Mouse (Mus musculus) CH12.LX (cell line): Measurements from ENCODE around the gene Lhb. TPM values are rescaled to one million over a fixed set of nuclear protein-coding genes. Genes with fewer than 3 reads are reported as not detected.
A peak's percentile ranks its signal among the peaks of the same experiment; 100 is the strongest.

ENCODE experiments used
- DNase-seq: peaks from one replicate; pipeline ENCODE4 v3.0.0-alpha.2; 2013; ENCODE audit errors: extremely low read depth
- H3K27ac ChIP-seq: 2 replicates; pipeline ENCODE4 v1.5.1; 2012; ENCODE audit warnings: low read depth, mild to moderate bottlenecking, control low read depth, moderate library complexity; ENCODE audit not compliant: insufficient read depth
- H3K27me3 ChIP-seq: replicated peaks from 2 replicates; pipeline ENCODE3; 2012; ENCODE audit warnings: inconsistent platforms
- H3K36me3 ChIP-seq, 2 experiments: replicated peaks in 1 of 2; 2 replicates each; pipeline versions ENCODE3 to v1.6.1; 2012; ENCODE audit warnings: inconsistent platforms in 1 of 2, low read length in 1 of 2, mild to moderate bottlenecking in 1 of 2, mixed read lengths in 1 of 2, moderate library complexity in 1 of 2; ENCODE audit not compliant: control insufficient read depth in 1 of 2, insufficient read depth in 1 of 2
- H3K4me1 ChIP-seq, 2 experiments: 2 replicates each; pipeline ENCODE4 v1.6.1; 2012; ENCODE audit warnings: inconsistent platforms in 1 of 2, moderate library complexity in 1 of 2; ENCODE audit not compliant: insufficient read depth in 2 of 2, control insufficient read depth in 1 of 2
- H3K4me2 ChIP-seq: 2 replicates; pipeline ENCODE4 v1.6.1; 2012; ENCODE audit warnings: low read depth, mild to moderate bottlenecking, control low read depth; ENCODE audit not compliant: poor library complexity, insufficient read depth, severe bottlenecking
- H3K4me3 ChIP-seq, 3 experiments: fragments of 150-350 bp in 1 of 3; sonication (generic) in 1 of 3; replicated peaks in 1 of 3; 2 replicates each; pipeline versions ENCODE3 to v1.5.1; 2011 to 2012; ENCODE audit warnings: low read depth in 2 of 3, low read length in 2 of 3, mild to moderate bottlenecking in 2 of 3, moderate library complexity in 2 of 3, control low read depth in 1 of 3, improper control_type of control experiment in 1 of 3, inconsistent platforms in 1 of 3, mixed read lengths in 1 of 3; ENCODE audit not compliant: poor library complexity in 1 of 3
- H3K79me2 ChIP-seq: replicated peaks from 2 replicates; pipeline ENCODE4 v1.6.1; 2012; ENCODE audit warnings: mild to moderate bottlenecking, moderate library complexity; ENCODE audit not compliant: control insufficient read depth, poor library complexity, insufficient read depth, severe bottlenecking; ENCODE audit errors: extremely low read depth
- H3K9ac ChIP-seq: 2 replicates; pipeline ENCODE4 v1.6.1; 2012; ENCODE audit warnings: low read depth, mild to moderate bottlenecking, control low read depth, moderate library complexity; ENCODE audit not compliant: insufficient read depth
- H3K9me3 ChIP-seq: replicated peaks from 2 replicates; pipeline ENCODE3; 2012; ENCODE audit warnings: low read length, inconsistent platforms, mixed read lengths
- CHD1 ChIP-seq: IDR thresholded peaks from 2 replicates; pipeline ENCODE4 v1.6.1; 2012; ENCODE audit warnings: low read depth, low read length, improper control_type of control experiment, inconsistent platforms
- E2F4 ChIP-seq: IDR thresholded peaks from 2 replicates; pipeline ENCODE4 v1.6.1; 2011; ENCODE audit warnings: low read depth, low read length, improper control_type of control experiment; ENCODE audit not compliant: insufficient replicate concordance
- ELF1 ChIP-seq: IDR thresholded peaks from 2 replicates; pipeline ENCODE4 v1.6.1; 2014; ENCODE audit warnings: low read depth, mild to moderate bottlenecking, inconsistent platforms, low read length, improper control_type of control experiment
- HCFC1 ChIP-seq: IDR thresholded peaks from 2 replicates; pipeline ENCODE4 v1.6.1; 2012; ENCODE audit warnings: low read depth, mild to moderate bottlenecking, inconsistent platforms, low read length, improper control_type of control experiment
- MAZ ChIP-seq: IDR thresholded peaks from 2 replicates; pipeline ENCODE4 v1.6.1; 2012; ENCODE audit warnings: low read depth, mild to moderate bottlenecking, inconsistent platforms, low read length, improper control_type of control experiment, moderate library complexity
- MEF2A ChIP-seq: IDR thresholded peaks from 2 replicates; pipeline ENCODE4 v1.6.1; 2014; ENCODE audit warnings: low read depth, mild to moderate bottlenecking, inconsistent platforms, low read length, improper control_type of control experiment, borderline replicate concordance
- MXI1 ChIP-seq: IDR thresholded peaks from 2 replicates; pipeline ENCODE4 v1.6.1; 2011; ENCODE audit warnings: mild to moderate bottlenecking, low read depth, low read length, improper control_type of control experiment
- NELFE ChIP-seq: IDR thresholded peaks from 2 replicates; pipeline ENCODE4 v1.6.1; 2011; ENCODE audit warnings: low read depth, low read length, improper control_type of control experiment
- NRF1 ChIP-seq: IDR thresholded peaks from 2 replicates; pipeline ENCODE4 v1.6.1; 2014; ENCODE audit warnings: low read depth, mild to moderate bottlenecking, inconsistent platforms, low read length, improper control_type of control experiment, moderate library complexity
- SIN3A ChIP-seq: IDR thresholded peaks from 2 replicates; pipeline ENCODE4 v1.6.1; 2012; ENCODE audit warnings: low read length, improper control_type of control experiment, inconsistent platforms
- SMC3 ChIP-seq: IDR thresholded peaks from 2 replicates; pipeline ENCODE4 v1.6.1; 2011; ENCODE audit warnings: low read depth, low read length, improper control_type of control experiment
- TBP ChIP-seq: conservative IDR thresholded peaks from 2 replicates; pipeline ENCODE4 v1.6.1; 2011; ENCODE audit warnings: low read depth, low read length, improper control_type of control experiment
- TCF12 ChIP-seq: IDR thresholded peaks from 2 replicates; pipeline ENCODE4 v1.6.1; 2014; ENCODE audit warnings: low read depth, mild to moderate bottlenecking, inconsistent platforms, low read length, improper control_type of control experiment
- USF2 ChIP-seq: conservative IDR thresholded peaks from 2 replicates; pipeline ENCODE4 v1.6.1; 2011; ENCODE audit warnings: low read depth, low read length, improper control_type of control experiment
- ZKSCAN1 ChIP-seq: IDR thresholded peaks from 2 replicates; pipeline ENCODE4 v1.6.1; 2012; ENCODE audit warnings: low read depth, inconsistent platforms, low read length, improper control_type of control experiment, borderline replicate concordance
- ZNF384 ChIP-seq: IDR thresholded peaks from 2 replicates; pipeline ENCODE4 v1.6.1; 2012; ENCODE audit warnings: low read depth, low read length, improper control_type of control experiment, inconsistent platforms
- dilution Hi-C: fragments of 300-500 bp; cut with MboI; formaldehyde crosslinking; loops from 2 replicates; pipeline ENCODE4 v1.14.3; 2020; ENCODE audit warnings: low sequenced_read_pairs; ENCODE audit not compliant: extremely low pct_unique_long_range_greater_than_20kb, extremely low pct_ligation_motif_present
- in situ Hi-C: fragments of 300-500 bp; cut with MboI; formaldehyde crosslinking; loops from 3 replicates; pipeline ENCODE4 v1.14.3; 2019; ENCODE audit warnings: low sequenced_read_pairs, low pct_ligation_motif_present, low pct_unique_long_range_greater_than_20kb, mixed read lengths
- polyA plus RNA-seq: library from polyadenylated mRNA; unstranded; fragments of >175 nt; gene quantifications from 2 replicates; pipeline ENCODE4 v1.2.1, GENCODE M21; 2012; ENCODE audit warnings: low read depth; ENCODE audit not compliant: insufficient read length
- total RNA-seq, 2 experiments: library from RNA; depleted of rRNA; stranded (reverse); fragments of 300-350 nt in 1 of 2; fragments of >200 nt in 1 of 2; gene quantifications; 2 replicates each; pipeline ENCODE4 v1.2.3; 2012 to 2014

Gene Lhb
- total and polyA plus RNA-seq, 3 experiments = not detected

DNA sequence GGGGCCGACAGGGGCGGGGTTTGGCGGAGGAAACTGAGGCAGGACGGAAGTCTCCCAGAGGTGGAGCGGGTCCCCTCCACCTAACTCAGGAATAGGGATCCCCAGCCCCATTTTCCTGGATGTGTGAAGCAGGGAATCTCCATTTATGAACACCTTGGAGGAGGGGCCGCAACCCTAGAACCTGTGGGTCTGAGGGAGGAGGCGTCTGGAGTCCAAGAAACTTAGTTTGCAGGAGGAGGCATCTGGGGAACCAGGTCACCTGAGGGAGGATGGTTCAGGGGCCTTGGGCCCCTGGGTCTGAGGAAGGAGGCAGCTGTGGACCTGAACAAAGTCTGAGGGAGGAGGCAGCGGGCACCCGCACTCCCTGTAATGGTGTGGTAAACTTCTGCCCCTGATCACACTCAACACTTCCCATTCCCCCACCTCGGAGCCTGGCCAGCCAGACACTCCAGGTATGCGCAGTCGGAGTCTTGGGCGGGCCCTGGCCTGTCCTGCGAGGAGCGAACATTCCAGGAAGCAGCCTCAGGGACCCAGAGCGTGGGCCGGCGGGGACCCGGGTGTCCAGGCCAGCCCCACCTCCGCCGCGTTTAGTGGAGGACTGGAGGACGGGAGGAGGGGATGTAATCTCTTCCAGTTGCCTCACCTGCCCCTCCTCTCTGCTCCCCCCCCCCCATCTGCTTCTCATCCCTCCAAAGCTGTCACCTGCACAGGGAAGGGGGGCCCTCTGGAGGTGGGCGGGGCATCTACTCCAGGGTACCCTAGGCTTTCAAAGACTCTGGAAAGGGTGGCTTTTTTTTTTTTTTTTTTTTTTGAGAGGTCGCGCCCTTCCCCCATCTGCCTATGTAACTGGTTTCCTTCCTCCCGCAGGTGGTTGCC is 6.5 kb upstream of the Lhb start:
- Histone ChIP-seq H3K9me3 (no peaks in the 10 kb centered on the region), H3K79me2 (no peaks in the 10 kb centered on the region), H3K4me3 (peak overlapping the region; percentile 20 to 60 (median 52)), H3K27me3 (peaks cover 40% of the 10 kb centered on the region), H3K4me2 (peak overlapping the region; percentile 74), H3K4me1 (peaks cover 7 to 27% of the 10 kb centered on the region in 2 experiments; a peak in 3 of 4 replicates), H3K36me3 (peaks cover 4 to 5% of the 10 kb centered on the region in 2 experiments), H3K27ac (no peak overlapping the region), H3K9ac (peak overlapping the region; percentile 45; the same call in 1 of the 2 replicates)
- dilution Hi-C loops (no loop called here), in situ Hi-C loops (no loop called here)
- TF ChIP-seq HCFC1 (no peak), NELFE (peak; percentile 10), SMC3 (no peak), MXI1 (0 out of 2 replicates have a peak, but pooled peaks have one; percentile 2), ZNF384 (peak; percentile 24; the same call in 1 of the 2 replicates), TBP (no peak), ELF1 (0 out of 2 replicates have a peak, but pooled peaks have one; percentile 19), E2F4 (no peak), SIN3A (no peak), TCF12 (0 out of 2 replicates have a peak, but pooled peaks have one; percentile 1), CHD1 (no peak)
- no peak for DNase-seq

DNA sequence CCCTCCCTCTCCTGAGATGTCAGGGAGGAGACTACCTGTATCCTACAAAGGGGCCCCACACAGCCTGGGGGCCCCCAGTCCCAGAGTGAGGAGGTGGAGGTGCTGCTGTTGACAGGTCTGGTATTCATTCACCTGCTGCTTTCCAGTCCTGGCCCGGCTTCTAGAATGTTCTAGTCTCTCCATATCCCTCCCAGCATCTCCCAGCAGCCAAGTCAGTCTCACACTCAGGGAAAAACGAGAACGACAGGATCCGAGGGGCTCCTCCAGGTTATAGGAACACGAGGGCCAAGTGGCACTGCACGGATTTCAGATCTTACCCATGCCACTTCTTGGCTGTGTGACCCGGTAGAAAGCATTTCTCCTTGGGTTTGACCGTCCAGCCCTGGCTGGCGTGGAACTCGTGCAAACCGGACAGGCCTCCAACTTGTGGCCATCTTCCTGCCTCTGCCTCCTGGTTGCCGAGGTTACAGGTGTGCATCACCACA is 5.8 kb upstream of the Lhb start:
- Histone ChIP-seq H3K4me3 (no peak overlapping the region), H3K79me2 (no peaks in the 10 kb centered on the region), H3K27me3 (peaks cover 34% of the 10 kb centered on the region), H3K9ac (no peak overlapping the region), H3K4me2 (no peak overlapping the region), H3K4me1 (peaks cover 7 to 27% of the 10 kb centered on the region in 2 experiments; a peak in 3 of 4 replicates), H3K36me3 (peaks cover 0 to 10% of the 10 kb centered on the region in 2 experiments), H3K27ac (no peak overlapping the region), H3K9me3 (no peaks in the 10 kb centered on the region)
- dilution Hi-C loops (no loop called here), in situ Hi-C loops (no loop called here)
- DNase-seq = no peak
- no peak for TF ChIP-seq MAZ
- TF ChIP-seq MEF2A = no peak
- no peak for TF ChIP-seq NRF1
- no peak for TF ChIP-seq ZKSCAN1
- TF ChIP-seq ZNF384 = no peak
- TF ChIP-seq E2F4 = no peak
- no peak for TF ChIP-seq CHD1
- no peak for TF ChIP-seq HCFC1
- TF ChIP-seq USF2 = no peak
